Mouse (Mus musculus) ES-E14 (cell line): ENCODE measurements around the gene Rps6kb1. TPM values are rescaled to one million over a fixed set of nuclear protein-coding genes. Genes with fewer than 3 reads are reported as not detected.
A peak's percentile ranks its signal among the peaks of the same experiment; 100 is the strongest.
"Not testable (repeated sequence)": the region's sequence is repeated elsewhere in the genome, so short reads cannot be mapped to it uniquely, and the experiment has no call there.

Experiments used
- DNase-seq: peaks from one replicate; pipeline ENCODE4 v3.0.0-alpha.2; 2013; ENCODE audit warnings: low read depth, low spot score
- H3K27ac ChIP-seq: 2 replicates; pipeline ENCODE4 v1.5.1; 2012; ENCODE audit warnings: low read depth, mild to moderate bottlenecking, low read length, moderate library complexity, mixed read lengths; ENCODE audit not compliant: poor library complexity, insufficient read depth, severe bottlenecking
- H3K36me3 ChIP-seq: 2 replicates; pipeline ENCODE4 v1.6.1; 2012; ENCODE audit warnings: mild to moderate bottlenecking, low read length, moderate library complexity, mixed read lengths; ENCODE audit not compliant: control insufficient read depth, poor library complexity, insufficient read depth, severe bottlenecking
- H3K4me1 ChIP-seq, 2 experiments: fragments of 150-350 bp in 1 of 2; sonication (generic) in 1 of 2; 2 replicates each; pipeline ENCODE4 v1.6.1; 2012; ENCODE audit warnings: low read length in 2 of 2, mild to moderate bottlenecking in 1 of 2, mixed read lengths in 1 of 2; ENCODE audit not compliant: control insufficient read depth in 2 of 2, insufficient read depth in 2 of 2, poor library complexity in 1 of 2
- H3K4me3 ChIP-seq, 2 experiments: fragments of 150-350 bp in 1 of 2; sonication (generic) in 1 of 2; 2 replicates each; pipeline ENCODE4 v1.5.1; 2012; ENCODE audit warnings: low read length in 2 of 2, low read depth in 1 of 2, mild to moderate bottlenecking in 1 of 2, mixed read lengths in 1 of 2; ENCODE audit not compliant: insufficient read depth in 1 of 2, poor library complexity in 1 of 2, severe bottlenecking in 1 of 2
- H3K9ac ChIP-seq: 2 replicates; pipeline ENCODE4 v1.6.1; 2012; ENCODE audit warnings: low read depth, mild to moderate bottlenecking, low read length, mixed read lengths; ENCODE audit not compliant: poor library complexity, insufficient read depth, severe bottlenecking
- H3K9me3 ChIP-seq: fragments of 150-350 bp; sonication (generic); 2 replicates; pipeline ENCODE4 v1.6.1; 2012; ENCODE audit warnings: low read depth, mild to moderate bottlenecking, low read length; ENCODE audit not compliant: control insufficient read depth, insufficient read depth
- CHD2 ChIP-seq: IDR thresholded peaks from 2 replicates; pipeline ENCODE4 v1.6.1; 2014; ENCODE audit warnings: mild to moderate bottlenecking, low read depth, low read length, inconsistent platforms
- HCFC1 ChIP-seq: IDR thresholded peaks from 2 replicates; pipeline ENCODE4 v1.6.1; 2012; ENCODE audit warnings: low read length, inconsistent platforms, borderline replicate concordance; ENCODE audit not compliant: insufficient read depth
- MAFK ChIP-seq: IDR thresholded peaks from 2 replicates; pipeline ENCODE4 v1.6.1; 2014; ENCODE audit warnings: mild to moderate bottlenecking, low read depth, low read length, inconsistent platforms; ENCODE audit not compliant: insufficient read depth
- ZC3H11A ChIP-seq: IDR thresholded peaks from 2 replicates; pipeline ENCODE4 v1.6.1; 2012; ENCODE audit warnings: low read depth, mild to moderate bottlenecking, inconsistent platforms, low read length, borderline replicate concordance
- ZNF384 ChIP-seq: IDR thresholded peaks from 2 replicates; pipeline ENCODE4 v1.6.1; 2012; ENCODE audit warnings: low read depth, low read length, inconsistent platforms
- in situ Hi-C, 2 experiments: fragments of 600-800 bp; cut with MboI; formaldehyde crosslinking; loops; one replicate each; pipeline ENCODE4 v1.15.1; 2025; ENCODE audit warnings: low sequenced_read_pairs in 2 of 2, inconsistent platforms in 1 of 2; ENCODE audit not compliant: unreplicated experiment in 2 of 2
- total RNA-seq: library from RNA; depleted of rRNA; stranded (reverse); fragments of 300-350 nt; gene quantifications from 2 replicates; pipeline ENCODE4 v1.2.3, GENCODE M21; 2012

Rps6kb1 gene
- total RNA-seq, 1 experiment, result 43.1 TPM

DNA sequence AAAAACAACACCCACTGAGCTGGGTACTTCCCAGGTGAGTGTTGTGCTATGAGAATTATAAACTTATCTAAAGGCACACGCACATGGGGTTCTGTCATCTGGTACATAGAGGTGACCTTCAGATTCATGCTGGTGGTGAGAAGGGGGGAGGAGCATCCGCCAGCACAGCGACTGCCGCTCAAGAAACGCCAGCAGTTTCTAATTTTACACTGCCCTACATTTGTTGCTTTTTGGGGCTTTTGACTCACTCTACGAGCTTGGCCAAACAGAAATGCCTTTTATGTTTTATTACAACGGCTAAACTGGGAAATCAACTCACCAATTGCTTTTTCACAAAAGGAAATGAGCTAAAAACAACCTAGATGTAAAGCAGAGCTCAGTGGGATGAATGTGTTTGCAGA is 71.8 kb downstream of the Rps6kb1 start:
- H3K9me3 ChIP-seq, result no peaks in the 10 kb centered on the region
- TF ChIP-seq CHD2 (no peak), HCFC1 (no peak), ZNF384 (no peak), MAFK (no peak), ZC3H11A (no peak)
- H3K27ac ChIP-seq, result no peak overlapping the region
- no peak for DNase-seq
- peaks cover 3 to 11% of the 10 kb centered on the region in 2 experiments; a peak in 2 of 4 replicates for H3K4me1 ChIP-seq
- no peaks in the 10 kb centered on the region for H3K36me3 ChIP-seq
- in situ Hi-C loops, result no loop called here
- no peak overlapping the region for H3K4me3 ChIP-seq
- H3K9ac ChIP-seq, result no peak overlapping the region

DNA sequence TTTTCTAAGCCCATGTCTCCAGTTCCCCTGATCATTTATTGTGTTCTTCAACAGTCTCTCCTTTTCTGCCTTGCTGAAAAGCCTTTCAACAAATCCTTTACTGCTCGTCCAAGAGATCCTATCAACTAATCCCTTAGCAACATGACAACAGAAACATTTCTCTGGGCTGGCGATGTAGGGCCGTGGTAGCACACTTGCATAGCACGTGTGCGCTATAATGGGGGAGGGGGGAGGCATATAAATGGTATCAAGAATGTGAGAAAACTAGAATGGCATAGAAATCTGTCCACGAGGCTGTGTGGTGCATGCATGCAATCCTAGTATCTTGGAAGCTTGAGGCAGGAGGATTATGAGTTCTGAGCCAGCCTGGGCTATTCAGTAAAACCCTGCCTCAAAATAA is 72.8 kb downstream of the Rps6kb1 start:
- TF ChIP-seq CHD2 (no peak), ZNF384 (no peak), ZC3H11A (no peak), MAFK (no peak), HCFC1 (no peak)
- no peak for DNase-seq

DNA sequence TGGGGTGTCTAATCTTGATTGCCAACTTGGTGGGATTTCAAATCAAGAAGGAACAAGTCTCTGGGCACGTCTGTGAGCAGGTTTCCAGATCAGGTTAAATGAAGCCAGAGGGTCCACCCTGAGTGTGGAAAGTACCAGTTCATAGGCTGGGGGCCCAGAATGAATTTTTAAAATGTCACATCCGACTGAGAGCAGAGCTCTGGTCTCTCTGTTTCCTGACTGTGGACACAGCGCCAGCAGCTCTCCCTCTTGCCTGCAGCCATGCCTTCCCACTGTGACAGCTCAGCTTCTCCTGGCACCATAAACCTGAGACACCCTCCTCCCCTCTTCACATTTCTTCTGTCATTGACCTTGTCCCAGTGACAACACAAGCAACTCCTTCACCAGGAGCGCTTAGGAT is 75.6 kb downstream of the Rps6kb1 start:
- H3K27ac ChIP-seq, result no peak overlapping the region
- TF ChIP-seq ZNF384 (no peak), CHD2 (no peak), HCFC1 (no peak), ZC3H11A (no peak), MAFK (no peak)
- no peak overlapping the region for H3K9ac ChIP-seq
- H3K4me1 ChIP-seq, result peaks cover 3 to 7% of the 10 kb centered on the region in 2 experiments; a peak in 2 of 4 replicates
- DNase-seq, result no peak
- in situ Hi-C loops, result no loop called here
- no peaks in the 10 kb centered on the region for H3K9me3 ChIP-seq
- H3K36me3 ChIP-seq, result no peaks in the 10 kb centered on the region
- no peak overlapping the region for H3K4me3 ChIP-seq

More for the DNA sequence above, 72.8 kb downstream of the Rps6kb1 start:
- H3K36me3 ChIP-seq, result no peaks in the 10 kb centered on the region
- H3K9ac ChIP-seq, result no peak overlapping the region
- peaks cover 3 to 8% of the 10 kb centered on the region in 2 experiments; a peak in 2 of 4 replicates for H3K4me1 ChIP-seq
- no peak overlapping the region for H3K4me3 ChIP-seq
- H3K27ac ChIP-seq, result no peak overlapping the region
- H3K9me3 ChIP-seq, result no peaks in the 10 kb centered on the region
- in situ Hi-C loops, result no loop called here

DNA sequence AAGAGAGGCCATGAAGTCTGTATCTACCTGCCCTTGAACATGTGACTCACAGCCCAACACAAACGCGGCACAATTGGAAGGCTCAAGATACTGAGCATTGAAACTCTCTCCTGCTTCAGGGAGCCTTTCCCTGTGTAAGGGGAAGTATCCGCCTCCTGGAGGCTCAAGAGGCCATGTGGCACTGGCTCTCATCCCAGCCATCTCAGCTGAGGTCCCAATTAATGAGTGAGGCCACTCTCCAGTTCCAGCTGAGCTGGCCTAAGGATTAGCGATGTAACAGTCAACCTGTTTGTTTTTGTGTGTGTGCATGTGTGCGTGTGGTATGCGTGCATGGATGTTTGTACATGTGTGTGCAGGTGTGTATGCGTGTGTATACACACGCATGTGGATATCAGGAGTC is 76.3 kb downstream of the Rps6kb1 start:
- DNase-seq, result no peak
- no peak overlapping the region for H3K9ac ChIP-seq
- peaks cover 3 to 7% of the 10 kb centered on the region in 2 experiments; a peak in 2 of 4 replicates for H3K4me1 ChIP-seq
- no peaks in the 10 kb centered on the region for H3K36me3 ChIP-seq
- H3K27ac ChIP-seq, result no peak overlapping the region
- no peak overlapping the region for H3K4me3 ChIP-seq
- in situ Hi-C loops, result no loop called here
- H3K9me3 ChIP-seq, result no peaks in the 10 kb centered on the region
- TF ChIP-seq CHD2 (no peak), MAFK (no peak), HCFC1 (no peak), ZC3H11A (no peak), ZNF384 (no peak)

DNA sequence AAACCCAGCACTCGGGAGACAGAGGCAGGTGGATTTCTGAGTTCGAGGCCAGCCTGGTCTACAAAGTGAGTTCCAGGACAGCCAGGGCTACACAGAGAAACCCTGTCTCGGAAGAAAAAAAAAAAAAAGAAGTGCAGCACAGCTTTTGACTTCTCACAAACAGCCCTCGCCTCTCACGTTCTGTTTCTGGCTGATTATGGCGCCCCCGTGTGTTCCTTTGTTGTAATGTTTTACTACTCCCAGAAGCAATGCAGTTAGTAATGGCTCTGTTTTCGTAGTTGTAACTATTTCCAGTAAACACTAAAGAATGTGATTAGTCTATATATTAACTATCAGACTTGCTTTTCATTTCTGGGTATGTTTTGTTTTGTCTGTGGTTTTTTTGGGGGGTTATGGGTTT is 80.3 kb downstream of the Rps6kb1 start:
- TF ChIP-seq ZNF384, result peak; percentile 60; the same call in 1 of the 2 replicates
- TF ChIP-seq ZC3H11A, result peak; percentile 27; the same call in 1 of the 2 replicates
- H3K4me1 ChIP-seq, H3K27ac ChIP-seq, H3K9me3 ChIP-seq, H3K4me3 ChIP-seq, H3K9ac ChIP-seq, H3K36me3 ChIP-seq, in situ Hi-C loops: not testable (repeated sequence)
- peak; percentile 68 for DNase-seq
